Mouse (Mus musculus) urinary bladder, postnatal 10 days (tissue): ENCODE data around the gene Hist1h2bb.

Experiments
- DNase-seq: peaks from one replicate; pipeline ENCODE4 v3.0.0; 2022; ENCODE audit warnings: low spot score

Gene Hist1h2bb

DNA sequence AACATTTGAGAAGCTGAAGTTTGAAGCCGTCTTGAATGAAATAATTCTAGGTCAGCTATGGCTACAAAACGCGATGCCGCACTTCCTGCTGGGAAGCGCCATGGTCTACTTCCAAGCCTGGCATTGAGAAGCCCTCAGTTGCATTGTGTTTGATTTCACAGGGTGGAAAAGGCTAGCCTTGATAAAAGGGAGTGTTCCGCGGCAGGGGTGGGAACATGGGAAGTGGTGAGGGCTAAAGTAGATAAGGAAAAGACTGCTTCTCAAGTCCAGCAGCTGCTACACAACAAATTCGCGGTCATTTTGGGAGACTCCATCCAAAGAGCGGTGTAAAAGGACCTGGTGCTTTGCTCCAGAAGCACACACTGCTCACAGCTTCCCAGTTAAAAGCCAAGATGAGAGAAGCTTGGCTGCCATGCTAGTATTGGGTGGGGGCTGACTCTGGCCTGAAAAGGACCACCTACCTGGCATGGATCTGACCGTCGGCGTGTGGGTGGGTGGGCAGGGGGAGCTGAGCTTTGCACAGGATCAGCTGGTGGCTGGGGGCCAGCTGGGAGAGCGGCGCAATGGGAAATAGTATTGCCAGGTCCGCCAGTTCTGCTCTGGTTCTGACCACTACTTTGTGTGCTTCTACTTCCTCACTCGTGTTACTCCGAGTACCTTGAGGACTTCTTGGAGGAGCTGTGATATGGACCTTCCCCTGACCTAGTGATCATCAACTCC lies 17.9 kb upstream of the Hist1h2bb start:
- no peak for DNase-seq

DNA sequence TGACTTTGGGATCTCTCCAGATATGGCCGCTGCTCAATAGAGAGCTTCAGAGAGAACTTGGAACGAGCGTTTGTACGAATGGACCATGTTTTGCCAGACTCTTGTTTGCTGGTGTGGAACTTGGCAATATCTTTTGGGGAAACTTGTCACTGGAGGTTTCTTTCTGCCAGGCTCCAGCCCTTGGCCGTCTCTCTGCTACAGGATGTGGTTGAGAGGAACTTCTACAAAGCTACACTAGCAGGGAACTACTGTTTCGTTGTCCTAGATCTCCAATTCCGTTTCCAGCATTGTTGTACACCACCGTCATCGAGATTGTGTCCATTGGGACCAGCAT lies 17.4 kb upstream of the Hist1h2bb start:
- no peak for DNase-seq

DNA sequence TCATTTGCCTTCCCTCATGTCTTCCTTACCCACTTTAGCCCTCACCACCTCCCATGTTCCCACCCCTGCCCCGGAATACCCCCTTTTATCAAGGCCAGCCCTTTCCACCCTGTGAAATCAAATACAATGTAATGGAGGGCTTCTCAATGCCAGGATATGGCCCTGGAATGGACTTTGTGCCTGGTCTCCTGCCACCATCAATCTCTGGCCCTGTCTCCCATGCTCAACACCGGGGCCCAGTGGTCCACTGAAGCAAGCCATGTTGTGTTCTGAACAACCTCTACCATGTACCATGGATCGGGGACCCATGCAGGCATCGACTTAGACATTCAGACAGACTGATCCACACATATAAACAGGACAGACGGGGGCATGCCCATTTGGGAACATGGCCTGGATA lies 16.8 kb upstream of the Hist1h2bb start:
- no peak for DNase-seq

DNA sequence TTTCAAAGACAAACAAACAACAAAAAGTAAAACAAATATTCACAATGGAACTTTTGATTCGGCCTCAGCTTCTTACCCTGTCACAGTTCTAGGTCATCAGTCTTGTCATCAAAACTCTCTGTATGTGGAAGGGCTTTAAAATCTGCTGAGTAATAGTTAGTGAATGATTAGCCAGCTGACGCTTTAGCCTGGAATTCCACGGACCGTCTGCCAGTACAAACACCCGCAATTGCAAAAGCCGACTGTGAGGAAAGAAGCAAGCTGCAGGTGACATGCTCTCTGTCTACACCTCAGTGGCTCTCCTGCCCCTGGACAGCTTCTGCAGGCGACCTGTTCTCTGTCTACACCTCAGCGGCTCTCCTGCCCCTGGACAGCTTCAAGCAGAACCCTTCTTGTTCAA lies 16.1 kb upstream of the Hist1h2bb start:
- no peak for DNase-seq

DNA sequence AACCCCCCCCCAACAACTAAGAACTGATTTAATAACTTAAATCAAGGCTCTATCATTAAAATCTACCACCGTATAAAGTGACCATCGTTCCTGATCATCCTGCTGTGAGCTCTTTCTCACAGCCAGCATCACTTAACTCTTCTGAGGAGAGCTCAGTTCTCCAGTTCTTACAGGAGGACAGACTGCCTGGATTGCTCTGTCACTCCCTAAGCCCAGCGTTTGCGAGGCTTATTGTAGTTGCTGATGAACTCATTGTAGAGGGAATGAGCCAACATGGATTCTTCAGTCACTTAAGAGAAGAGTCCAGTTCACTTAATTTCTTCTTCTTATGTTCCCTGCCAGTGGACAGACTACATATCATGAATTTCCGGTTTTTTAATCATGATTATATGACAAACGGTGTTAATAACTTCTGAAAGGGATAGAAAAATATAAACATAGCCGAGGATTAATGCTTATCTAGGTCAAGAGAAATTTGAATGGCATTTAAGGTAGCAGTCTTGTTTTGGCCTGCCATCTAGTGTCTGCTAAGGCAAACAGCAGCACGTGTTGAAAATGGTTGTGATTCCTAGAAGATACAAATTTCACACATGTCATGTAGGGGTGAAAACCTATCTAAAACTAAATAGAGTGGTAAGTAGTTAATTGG lies 14.3 kb upstream of the Hist1h2bb start:
- no peak for DNase-seq

DNA sequence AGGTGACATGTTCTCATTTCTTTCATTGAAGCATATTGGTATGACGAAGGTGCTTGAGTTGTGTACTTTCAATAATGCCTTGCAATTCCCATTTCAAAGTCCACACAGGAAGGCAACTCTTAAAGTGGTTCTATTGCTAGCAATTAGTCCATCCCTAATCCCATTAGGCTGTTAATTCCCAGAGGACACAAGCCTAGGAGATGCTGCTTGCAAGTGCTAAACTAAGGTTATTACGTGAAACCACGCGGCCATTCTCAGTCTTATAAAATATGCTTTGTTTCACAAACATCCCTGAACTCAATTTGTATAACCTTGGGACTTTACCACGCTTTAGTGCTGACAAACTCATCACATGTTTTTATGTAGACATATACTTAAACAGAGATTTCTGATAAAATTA lies 9.4 kb upstream of the Hist1h2bb start:
- DNase-seq = no peak

DNA sequence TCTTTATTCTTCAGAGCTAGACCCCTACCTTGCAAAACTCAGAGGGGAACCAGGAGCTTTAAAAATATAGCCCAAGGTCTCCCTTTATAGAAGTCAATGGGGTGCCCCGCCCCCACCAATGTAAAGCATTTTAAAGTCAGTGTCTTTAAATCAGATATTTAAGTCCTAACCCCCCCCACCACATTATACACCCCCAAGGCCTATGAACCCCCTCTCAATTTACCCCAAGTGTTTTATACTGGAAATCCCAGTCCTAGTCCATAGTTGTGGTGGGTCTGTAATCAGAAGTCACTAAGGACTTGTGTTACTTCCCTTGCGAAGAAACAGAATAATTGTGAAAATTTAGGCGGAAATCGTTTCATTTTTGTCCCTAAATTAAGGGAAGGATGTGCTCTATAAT lies 8.5 kb upstream of the Hist1h2bb start:
- DNase-seq = no peak

DNA sequence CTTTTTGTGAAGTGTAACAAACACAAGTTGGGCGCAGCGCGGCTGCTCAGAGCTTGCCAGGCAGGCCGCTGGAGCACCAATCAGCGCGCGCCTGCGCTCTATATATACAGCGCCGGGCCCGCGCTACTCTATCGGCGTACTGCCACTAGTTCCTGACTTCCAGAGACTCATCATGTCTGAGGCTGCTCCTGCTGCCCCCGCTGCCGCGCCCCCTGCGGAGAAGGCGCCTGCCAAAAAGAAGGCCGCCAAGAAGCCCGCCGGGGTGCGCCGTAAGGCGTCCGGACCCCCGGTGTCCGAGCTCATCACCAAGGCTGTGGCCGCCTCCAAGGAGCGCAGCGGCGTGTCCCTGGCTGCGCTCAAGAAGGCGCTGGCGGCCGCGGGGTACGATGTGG lies 7.9 kb upstream of the Hist1h2bb start, which contains the start of gene Hist1h1c:
TSS of gene Hist1h1c (plus strand) at position 132 of the 392 bp plus-strand sequence.
- DNase-seq = peak; percentile 49

DNA sequence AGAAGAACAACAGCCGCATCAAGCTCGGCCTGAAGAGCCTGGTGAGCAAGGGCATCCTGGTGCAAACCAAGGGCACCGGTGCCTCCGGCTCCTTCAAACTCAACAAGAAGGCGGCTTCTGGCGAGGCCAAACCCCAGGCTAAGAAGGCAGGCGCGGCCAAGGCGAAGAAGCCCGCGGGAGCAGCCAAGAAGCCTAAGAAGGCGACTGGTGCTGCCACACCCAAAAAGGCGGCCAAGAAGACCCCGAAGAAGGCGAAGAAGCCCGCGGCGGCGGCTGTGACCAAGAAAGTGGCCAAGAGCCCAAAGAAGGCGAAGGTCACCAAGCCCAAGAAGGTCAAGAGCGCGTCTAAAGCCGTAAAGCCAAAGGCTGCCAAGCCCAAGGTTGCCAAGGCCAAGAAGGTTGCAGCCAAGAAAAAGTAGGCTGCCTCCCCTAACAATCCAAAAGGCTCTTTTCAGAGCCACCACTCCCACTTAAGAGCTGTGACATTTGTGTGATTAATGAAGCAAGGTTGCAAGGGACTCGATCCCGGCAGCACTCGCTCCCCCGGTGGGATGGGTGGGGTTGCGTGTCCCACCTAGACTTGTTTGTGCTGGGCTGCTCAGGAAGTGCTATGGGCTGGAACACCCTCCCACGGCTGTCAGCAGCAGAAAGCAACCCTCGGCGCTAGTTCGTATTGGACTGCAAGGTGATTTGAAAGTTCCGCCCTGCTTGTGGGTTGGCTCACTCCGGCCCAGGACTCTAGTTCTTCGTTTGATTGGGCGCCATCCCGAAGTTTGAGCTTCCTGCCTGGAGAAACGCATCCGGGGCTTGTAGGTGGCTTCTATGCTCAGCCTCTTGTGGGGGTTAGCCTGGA lies 7.2 kb upstream of the Hist1h2bb start:
- peak; percentile 55 for DNase-seq

DNA sequence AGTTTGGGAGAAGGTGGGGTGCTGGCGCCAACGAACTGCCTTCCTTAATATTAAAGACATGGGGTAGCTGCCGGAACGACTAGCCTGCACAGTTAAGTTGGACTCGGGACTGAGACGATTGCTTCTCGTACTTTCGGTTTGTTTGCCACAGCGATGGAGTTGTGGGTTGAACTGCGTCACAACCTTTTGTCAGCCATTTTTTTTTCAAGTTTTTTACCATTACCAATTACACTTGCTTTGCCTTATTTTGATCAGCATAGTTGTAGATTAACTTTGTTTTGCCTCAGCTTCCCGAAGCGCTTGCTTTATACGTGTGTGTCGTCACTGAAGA lies 6.6 kb upstream of the Hist1h2bb start:
- DNase-seq = no peak

DNA sequence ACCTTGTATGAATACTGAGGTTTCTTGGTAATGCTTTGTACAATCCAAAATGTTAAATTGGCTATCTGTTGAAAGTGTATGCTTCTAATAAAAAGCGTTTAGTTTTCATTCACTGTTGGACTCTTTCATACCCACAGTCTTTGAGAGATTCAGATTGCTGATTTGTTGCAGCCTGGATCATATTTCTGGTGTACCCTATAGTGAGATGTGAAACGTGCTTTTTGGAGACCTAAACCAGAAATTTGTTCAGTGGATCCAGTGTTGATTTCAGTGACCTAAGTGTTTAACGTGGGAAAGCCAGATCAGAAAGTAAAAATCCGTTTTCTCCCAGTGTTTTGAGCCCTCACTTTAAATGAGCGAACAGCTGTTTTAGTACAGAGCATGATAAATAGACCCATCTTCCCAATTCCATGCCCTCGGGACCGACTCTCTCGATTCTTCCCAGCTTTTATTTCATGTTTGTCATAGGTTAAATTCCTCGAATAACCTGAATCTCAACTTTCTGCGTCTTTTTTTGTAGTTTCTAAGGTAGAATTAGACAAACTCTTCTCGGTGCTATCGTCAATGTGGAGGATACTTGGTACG lies 6.2 kb upstream of the Hist1h2bb start:
- no peak for DNase-seq

DNA sequence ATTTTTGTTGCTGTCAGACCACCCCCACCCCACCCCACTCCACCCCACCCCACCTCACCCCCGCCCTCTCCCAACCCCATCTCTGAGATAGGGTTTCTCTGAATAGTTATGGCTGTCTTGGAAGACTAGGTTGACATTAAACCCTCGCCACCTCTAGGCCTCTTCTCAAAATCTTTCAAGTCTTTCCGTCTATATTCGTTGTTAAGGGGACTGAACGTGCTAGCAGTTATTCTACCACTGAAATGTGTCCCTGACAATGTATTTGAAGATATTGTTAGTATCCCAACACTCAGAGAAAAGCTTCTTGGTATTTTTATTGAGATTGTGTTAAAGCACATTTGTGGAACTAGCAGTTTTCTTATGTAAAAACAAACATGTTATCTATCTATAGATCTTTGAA lies 5.6 kb upstream of the Hist1h2bb start:
- DNase-seq = no peak

DNA sequence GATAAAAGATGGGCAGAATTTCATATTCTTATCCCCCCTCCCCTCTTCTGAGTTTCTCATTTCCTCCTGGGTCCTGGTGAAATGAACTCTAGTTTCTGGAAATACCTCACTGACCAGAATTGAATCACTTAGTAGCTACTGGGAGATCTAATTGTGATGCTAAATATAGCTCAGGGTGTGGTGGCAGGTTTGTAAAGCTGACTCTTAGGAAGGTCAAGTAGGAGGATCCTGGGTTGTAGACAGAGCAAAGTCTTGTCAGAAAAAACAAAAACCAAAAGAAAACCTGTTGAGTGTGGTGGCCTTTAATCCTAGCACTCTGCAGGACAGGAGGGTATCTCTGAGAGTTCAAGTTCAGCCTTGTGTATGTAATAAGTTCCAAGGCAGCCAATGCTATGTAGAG lies 4.5 kb upstream of the Hist1h2bb start:
- no peak for DNase-seq

DNA sequence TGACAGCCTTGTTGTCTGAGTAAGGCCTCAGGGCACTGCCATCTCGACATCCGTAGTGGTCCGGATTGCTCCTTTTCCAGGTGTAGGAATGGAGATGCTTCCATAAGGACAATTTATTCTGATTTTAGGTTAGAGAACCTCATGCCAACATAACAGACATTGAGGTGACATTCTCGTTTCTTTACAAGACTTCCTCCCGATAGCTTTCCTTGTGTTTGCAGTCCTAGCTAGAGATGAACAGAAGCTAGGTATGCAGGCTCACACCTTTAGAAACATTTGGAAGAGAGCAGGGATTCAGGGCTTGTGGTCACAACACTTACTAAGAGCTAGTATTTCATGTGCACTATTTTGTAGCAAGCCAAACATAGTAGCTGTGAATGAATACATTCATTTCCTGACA lies 3.3 kb upstream of the Hist1h2bb start:
- no peak for DNase-seq

DNA sequence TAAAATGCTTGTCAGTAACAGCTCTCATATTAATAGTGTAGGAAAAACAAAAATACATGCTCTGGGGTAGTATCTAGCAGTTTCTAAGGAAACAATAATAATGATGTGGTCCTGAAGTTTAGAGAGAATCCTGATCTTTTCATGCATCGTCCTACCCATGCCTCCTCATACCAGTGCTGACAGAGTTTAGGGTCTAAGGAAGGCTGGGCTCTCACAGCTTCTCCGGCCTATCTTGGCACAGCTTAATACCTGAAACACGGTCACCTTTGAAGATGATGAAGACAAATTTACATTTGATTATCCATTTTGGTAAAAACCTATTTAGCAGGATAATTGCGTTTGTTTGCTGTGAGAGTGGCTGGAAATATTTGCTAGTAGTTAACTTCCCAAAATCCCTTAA lies 2.6 kb upstream of the Hist1h2bb start:
- no peak for DNase-seq

DNA sequence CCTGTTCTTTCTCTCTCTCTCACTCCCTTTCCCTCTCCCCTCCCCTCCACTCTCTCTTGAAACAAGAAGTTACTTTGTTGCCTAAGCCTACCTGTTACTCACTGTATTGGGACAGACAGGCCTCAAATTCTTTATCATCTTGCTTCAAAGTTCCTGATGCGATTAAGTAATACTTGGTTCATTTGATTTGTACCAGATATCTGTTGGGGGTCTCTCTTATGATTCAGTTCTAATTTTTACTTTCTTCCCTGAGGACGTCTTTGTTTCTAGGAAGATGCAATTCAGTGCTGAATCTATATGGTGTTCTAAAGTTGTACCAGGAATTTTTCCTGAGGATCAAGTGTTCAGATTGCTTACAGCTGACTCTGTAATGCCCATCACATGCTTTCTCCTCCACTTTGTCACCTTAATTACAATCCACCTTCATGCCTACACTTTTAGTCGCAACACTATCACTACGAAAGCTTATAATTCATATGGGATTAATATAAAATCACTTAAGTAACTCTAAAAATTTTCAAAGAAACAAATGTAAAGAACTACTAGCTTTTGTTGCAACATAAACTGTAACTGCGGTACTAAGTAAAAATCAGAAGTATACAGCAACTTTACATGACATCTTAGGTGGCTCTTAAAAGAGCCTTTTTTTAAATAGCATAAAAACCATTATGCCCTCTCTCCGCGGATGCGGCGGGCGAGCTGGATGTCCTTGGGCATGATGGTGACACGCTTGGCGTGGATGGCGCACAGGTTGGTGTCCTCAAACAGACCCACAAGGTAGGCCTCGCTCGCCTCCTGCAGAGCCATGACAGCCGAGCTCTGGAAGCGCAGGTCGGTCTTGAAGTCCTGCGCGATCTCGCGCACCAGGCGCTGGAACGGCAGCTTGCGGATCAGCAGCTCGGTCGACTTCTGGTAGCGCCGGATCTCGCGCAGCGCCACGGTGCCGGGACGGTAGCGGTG lies 1.8 kb upstream of the Hist1h2bb start:
- no peak for DNase-seq

DNA sequence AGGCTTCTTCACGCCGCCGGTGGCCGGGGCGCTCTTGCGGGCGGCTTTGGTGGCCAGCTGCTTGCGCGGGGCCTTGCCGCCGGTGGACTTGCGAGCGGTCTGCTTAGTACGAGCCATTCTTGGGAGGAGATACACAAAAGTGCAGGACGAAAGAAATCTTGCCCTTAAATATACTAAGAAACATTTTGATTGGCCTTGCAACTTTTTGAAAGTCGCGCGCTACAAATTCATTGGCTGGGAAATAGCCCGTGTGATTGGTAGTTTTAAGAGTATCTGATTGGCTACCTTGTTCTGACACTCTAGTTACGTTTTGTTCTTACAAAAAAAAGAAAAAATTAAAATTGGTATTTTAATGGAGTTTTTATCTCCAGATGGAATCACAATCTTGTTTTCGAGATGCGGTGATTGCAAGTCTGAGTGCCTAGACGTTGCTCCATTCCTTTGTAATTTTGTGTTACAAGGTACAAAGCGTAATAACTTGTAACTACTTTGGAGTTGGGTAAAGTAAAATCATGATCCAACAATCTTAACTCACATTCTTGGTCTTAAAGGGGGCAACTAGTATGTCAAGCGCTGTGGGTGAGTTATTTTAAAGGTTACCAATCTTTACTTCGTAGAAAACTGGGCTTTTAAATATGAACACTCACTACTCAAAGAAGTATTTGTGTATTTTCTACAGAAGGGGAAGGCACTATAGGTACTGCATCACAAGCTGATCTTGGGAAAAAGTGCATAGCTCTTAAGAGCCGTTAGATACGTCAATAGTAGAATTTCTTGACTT lies 963 bp upstream of the Hist1h2bb start, which contains the start of gene Hist1h3c:
TSS of gene Hist1h3c (minus strand) at position 222 of the 781 bp plus-strand sequence.
- DNase-seq = no peak

DNA sequence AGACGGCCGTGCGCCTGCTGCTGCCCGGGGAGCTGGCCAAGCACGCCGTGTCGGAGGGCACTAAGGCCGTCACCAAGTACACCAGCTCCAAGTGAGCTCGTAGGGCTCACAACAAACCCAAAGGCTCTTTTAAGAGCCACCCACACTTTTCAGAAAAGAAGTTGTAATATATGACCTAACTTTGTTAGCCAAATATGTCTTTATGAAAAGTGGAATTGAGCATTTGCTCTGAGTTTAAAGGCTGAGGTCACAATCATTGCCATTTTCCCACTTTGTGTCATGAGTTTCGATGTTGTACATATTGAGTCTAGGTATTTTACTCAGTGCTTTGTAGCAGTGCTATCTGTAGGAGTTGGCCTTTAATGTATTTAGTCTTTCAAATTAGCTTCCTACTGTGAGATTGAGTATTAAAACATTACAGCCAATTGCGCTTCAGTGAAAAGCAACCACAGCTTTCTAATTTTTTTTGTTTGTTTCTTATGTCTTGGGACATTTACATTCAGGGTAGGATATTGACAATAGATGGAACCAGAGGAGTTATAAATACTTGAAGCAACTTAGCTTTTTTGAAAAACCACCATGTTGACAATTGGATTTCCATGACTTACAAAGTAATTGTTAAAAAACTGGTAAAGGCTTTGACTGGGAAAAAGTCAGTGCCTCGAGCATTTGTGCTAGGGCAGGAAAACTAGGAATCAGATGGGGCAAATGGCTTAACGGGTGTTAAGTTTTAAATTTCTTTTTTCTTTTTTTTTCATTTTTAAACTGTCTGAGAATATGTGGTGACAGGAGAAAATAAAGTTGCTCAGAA lies 752 bp downstream of the Hist1h2bb start:
- DNase-seq = no peak

DNA sequence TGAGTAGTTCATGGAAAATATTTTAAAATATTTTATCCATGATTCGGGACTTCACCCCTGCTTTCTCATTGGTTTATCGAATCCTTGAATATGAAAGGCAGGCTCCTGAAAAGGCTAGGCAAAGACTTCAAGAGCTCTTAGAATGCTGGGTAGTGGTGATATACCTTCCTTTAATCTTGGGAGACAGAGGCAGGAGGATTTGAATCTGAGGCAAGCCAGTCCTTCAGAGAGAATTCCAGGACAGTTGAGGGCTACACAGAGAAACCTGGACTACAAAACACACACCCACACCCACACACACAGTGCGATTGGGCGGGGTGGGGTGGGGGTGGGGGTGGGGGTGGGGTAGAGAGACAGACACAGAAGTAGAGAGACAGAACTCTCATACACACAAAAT lies 1.4 kb downstream of the Hist1h2bb start:
- DNase-seq = no peak

DNA sequence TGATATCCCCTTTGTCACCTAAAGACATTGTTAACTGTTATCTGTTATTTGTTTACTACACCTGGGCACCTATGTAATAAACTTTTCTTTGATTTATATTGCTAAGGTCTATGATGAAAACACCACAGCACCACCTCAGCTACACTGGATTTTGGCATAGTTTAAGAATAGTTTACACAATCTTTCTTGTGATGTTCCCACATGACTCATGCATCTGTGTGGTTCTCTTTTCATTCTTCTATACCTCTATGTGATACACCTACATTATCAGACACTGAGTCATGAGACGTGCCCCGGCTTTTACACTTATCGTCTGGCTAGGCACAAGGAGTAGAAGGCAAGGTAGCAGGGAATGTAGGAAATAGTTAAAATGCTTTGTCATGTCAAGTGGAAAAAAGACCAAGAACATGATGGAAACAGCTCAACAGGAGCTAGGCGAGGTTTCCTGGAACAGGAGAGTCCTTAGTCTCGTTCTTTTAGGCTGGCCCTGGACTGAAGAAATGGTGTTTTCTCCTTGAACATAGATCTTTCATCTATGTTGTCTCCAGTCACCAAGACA lies 3.1 kb downstream of the Hist1h2bb start:
- DNase-seq = no peak
